Mouse (Mus musculus) skeletal muscle tissue, adult 2 months (tissue): ENCODE data around the gene Epb41l4b.

Experiments
- DNase-seq: peaks from one replicate; pipeline ENCODE4 v3.0.0-alpha.2; 2012; ENCODE audit warnings: low read depth, low spot score

Gene Epb41l4b

DNA sequence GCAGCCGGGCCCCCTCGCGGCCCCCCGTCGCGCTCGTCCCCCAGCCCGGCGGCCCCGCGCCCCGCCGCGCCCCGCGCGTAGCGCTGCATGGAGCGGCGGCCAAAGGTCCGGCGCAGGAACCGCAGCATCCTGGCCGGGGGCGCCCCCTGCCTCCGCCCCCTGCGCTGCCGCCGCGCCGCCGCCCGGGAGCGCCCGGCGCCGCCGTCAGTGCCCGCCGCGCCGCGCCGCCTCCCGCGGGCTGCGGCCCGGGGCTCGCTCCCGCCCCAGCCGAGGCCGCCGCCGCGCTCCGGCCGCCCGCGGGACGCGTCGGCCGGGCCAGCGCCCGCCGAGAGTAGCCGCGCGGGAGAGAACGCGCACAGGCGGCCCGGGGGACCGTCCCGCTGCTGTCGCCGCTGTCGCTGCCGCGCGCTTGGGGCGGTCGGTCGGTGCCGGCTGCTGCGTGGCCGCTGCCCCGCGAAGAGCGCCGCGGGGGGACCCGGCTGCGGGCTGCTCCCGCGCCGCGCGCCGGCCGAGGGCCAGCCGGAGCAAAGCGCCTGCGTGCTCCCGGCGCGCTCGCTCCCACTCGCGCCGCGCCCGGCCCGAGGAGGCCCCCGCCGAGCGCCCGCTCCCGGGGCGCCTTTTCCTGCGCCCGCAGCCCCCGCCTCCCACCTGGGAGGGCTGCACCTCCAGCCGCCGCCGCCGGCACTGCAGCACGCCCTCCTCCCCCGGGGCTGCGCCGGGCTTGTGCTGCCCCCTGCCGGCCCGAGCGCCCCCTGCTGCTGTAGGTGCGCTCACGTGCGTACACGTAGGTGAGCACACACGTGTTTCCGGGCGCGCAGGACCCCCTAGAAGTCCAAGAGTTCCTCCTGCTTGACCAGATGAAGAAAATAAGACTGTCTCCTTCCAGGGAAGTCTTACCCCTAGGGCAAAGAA, at the start of gene Epb41l4b:
Gene Epb41l4b, minus strand, starts transcription at position 412 of the 912 bp plus-strand sequence.
- peak; percentile 58 for DNase-seq

DNA sequence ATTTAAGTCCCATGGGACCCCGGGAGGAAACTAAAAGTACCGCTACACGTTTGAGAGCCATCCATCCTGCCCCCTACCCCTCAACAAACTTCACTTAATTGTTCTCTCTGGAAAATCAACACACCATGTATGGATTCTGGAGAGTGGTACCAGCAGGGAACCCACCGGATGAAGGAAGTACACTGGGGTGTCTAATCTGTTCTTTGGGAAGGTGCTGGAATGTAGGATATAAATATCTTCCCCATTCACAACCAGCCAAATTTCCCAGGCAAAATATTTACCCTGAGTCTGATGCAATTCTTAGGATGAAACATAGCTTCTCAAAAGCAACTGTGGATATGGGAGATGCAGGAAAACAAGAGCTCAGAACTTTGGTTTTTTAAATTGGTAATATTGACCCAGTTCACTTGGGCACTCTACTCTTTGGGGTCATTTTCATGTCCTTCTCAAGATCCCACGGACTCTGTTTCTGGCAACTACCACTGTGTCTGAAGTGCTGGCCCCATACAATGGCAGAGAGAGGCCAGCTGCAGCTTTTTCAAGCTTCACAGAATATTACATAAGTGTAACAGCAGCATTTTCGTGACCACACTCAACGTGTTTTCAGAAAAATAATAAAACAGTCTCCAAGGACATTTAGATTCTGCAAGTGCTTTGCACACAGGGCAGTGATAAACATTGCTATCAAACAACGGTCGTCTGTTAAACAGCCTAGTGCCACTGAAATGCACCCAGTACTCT, 48.5 kb upstream of the Epb41l4b start:
- no peak for DNase-seq

DNA sequence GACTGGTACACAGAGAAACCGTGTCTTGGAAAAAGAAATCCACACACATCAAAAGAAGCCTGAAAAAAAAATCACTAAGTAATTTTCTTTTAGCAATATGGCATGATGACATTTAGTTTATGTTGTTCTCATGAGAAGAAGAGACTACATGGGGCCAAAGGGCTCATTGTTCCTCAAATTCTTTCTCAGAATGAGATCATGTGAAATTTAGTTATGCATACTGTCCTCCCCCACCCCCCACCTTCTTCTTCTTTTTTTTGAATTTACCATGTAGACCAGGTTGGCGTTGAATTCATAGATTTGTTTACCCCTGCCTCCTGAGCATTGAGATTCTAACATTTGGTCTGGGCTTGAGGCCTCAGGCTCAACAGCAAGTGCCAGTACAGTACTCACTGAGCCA, 46.6 kb upstream of the Epb41l4b start:
- DNase-seq = no peak

DNA sequence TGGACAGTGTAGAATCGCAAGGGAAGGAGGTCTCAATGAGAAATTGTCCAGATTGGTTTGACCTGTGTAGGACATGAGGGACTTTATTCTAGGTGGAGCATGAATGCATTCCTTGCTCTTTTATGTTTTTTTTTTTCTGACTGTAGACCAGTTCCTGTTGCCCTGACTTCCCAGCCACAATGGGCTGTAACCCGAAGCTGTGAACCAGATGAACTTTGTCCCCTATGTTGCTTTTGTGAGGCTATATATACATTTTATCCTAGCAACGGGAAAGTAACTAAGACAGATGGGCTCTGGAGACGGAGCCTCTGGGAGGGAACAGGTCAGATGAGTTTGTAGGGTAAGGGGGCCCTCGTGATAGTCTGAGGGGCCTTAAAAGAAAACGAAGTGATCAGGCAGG, 42.8 kb upstream of the Epb41l4b start:
- DNase-seq = no peak

DNA sequence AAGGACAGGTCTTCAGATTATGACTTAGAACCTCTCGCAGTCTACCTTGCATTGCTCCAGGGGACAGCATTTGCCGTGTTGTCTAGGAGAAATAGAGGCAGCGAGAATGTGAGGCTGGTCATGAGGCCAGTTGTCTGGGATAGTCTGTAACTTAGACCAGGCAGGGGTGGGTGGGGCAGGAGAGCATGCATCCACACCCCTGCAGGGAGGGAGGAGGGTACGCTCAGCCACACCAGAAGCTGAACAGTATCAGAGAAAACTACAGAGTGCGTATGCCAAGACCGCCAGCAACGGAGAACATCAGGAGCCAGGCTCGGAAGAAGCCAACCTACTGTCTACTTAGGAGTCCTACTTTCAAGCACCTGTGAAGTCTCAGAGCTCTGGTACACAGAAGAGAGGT, 42.2 kb upstream of the Epb41l4b start:
- DNase-seq = no peak

DNA sequence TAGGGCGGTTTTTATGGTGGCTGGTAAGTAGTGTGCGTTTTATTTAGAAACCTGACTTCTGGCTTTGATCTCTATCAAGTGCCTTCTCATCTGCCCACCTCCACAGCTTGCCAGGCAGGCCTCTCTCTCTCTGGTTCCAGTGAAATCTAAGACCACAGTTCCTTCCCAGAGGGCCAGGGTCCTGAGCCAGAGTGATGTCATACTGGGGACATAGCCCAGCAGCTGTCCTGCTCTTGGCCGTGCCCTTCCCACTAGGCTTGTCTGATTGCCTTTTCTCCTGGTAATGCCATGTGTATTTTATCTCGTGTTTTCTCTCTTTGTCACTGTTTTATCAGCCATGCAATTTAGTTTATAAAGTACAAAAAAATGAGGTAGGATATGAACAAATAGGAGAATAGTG, 40.3 kb upstream of the Epb41l4b start:
- peak; percentile 89 for DNase-seq

DNA sequence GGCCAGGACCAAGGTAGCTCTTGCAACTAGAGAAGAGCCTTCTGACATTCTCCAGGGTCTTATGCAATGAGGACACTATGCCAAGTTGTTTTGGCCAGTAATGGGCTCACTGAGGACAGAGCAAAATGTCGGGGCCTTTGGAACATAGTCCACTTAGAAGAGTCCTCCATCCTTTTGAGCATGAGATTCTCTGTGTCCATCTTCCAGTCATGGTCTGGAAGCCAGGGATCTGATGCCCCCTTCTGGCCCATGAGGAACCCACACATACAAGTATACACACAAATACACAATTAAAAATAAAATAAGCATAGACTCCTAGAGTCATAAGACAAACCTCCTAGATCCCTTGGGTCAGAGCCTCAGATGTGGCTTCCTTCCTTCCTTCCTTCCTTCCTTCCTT, 38.3 kb upstream of the Epb41l4b start:
- no peak for DNase-seq

DNA sequence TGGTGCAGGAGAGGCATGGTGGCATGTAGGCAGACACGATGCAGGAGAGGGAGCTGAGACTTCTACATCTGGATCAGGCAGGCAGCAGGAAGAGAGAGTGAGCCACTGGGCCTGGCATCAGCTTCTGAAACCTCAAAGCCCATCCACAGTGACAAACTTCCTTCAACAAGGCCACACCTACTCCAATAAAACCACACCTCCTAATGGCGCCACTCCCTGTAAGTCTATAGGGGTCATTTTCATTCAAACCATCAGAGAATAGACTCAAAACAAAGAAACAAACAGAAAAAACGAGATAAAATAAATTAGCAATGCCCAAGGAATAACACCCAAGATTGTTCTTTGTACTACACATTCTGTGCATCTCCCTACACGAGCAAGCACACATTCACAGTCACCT, 35.6 kb upstream of the Epb41l4b start:
- no peak for DNase-seq

DNA sequence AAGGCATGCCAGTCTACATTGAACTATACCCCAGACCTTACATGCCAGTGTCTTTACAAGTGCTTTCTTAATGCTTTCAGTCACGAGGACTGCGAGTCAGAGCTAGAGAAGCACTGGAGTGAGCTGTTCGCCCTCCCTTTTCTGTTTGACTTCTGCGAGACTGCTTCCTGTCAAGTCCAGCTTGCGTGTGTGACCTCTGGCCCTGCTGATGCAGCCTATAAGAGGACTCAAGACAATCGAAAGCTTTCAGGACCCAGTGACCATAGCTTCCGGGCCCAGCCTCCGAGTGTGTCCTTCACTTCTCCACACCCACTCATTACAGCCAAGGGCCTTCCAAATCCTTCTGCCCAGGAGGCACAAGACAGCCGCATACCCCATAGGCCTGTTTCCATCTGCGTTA, 32.1 kb upstream of the Epb41l4b start:
- no peak for DNase-seq

DNA sequence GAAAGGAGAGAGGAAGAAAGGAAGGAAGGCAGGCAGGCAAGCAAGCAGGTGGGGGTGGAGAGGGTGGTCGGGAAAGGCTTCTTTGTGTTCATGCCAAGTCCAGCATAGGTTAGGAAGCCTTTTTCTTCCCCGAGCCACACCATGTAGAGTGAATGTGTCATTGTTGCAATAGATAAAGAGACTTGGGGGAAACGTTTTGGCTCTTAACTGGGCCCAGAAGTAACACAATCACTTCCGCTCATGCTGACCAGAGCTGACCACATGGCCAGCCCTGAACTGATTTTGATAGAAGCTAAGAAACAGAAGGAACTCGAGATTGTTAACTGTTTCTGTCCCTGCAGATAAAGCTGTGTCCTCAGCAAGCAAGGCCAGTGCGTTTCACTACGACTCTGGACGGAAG, 29.6 kb upstream of the Epb41l4b start:
- no peak for DNase-seq

DNA sequence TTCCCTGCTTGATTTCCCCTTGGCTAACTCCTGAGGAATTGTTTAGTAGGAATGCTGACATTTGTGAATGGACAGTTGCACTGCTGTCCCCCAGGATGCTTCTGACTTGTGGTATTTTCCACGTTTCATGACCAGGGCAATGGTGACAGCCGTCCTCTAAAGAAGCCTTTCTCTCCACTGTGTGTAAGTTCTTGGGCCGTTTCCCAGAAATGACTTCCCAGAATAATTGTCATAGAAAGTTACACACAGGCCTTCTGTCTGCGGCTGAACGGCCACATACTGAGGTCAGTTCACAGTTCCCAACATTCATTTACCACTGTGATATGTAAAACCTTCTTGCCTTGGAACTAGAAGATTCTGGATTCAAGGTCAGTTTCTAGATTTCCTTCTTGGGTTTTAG, 28.6 kb upstream of the Epb41l4b start:
- no peak for DNase-seq

DNA sequence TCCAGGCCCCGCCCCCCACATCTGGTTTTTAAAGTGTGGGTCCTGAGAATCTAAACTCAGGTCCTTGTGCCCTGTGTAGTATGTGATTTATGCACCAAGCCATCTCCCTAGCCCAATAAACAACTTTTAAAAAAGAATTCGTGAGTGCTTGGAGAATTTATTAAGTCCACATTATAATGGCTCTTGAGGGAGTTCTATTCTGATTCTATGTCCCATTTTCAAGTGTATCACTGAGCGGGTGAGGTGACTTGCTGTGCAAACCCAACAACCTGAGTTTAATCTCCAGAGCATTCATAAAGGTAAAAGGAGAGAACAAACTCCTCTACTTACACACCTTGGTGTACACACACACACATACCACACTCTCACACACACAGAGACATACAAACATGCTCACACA, 25.4 kb upstream of the Epb41l4b start:
- DNase-seq = no peak

DNA sequence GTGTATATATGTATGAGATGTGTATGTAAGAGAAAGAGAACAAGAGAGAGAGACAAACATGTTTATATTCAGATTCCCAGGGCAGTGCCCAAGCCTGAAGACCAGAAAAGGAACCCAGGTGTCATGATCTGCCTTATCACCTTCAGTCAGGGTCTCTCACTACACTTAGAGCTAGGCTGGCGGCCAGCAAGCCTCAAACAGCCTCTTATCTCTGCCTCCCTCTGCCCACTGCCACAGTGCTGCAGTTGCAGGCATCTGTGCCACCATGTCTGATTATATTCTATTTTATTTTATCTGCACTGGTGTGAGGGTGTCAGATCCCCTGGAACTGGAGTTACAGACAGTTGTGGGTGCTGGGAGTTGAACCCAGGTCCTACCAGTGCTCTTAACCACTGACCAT, 25.0 kb upstream of the Epb41l4b start:
- no peak for DNase-seq

DNA sequence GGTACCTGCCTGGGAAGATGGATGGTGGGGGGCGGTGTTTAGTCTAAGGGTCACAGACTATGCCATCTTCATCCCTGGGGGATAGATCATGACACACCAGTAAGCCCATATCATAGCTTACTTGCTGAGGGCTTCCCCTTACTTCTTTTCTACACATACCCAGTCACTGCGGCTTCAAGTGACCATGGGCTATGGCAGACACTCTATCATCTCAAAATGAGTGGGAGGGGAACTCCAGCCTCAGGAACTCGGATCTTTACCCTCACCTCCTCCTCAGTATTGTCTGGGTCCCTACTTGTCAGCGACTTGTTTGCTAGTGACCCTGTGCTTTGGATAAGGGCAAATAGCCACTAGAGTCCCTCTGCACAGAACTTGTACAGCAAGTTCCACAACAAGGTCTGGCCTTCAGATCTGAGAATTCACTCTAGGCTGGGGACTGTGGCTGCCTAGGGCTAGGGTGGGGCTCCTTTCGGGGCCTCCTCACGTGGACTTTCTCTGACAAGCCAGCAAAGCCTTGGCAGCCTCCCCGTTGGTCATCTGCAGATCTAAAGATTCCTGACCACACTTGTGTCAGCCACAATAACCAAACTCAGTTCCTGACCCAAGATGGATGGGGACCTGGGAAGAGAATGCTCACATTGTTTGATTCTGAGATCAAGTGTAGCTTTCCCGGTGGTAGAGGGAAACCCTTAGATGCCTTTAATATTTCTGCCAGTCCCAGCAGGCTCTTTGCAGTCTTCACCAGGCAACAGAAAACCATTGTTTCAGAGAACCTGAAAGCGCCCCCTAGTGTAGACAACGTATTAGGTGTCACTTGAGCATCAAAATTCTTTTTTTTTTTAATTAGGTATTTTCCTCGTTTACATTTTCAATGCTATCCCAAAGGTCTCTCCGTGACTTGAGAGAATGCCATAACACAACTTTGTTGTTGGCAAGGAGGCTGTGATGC, 24.0 kb upstream of the Epb41l4b start:
- no peak for DNase-seq

DNA sequence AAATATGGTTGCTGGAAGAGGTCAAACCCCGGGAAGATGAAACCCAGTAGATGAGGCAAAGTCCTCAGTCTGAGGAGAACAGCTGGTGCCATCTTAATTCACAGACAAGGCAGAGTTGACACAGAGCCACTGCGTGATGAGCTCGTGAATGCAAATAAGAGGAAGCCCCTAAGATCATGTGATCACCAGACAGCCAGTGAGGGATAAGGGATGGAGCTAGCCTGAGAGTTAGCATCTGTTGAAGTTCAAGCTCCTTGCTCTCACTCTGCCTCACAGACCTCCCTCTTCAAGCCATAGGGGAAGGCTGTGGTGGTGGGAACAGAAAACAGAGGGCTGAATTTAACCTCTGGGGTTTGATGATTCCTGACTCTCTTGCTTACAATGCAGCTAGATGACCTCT, 22.4 kb upstream of the Epb41l4b start:
- DNase-seq = no peak

DNA sequence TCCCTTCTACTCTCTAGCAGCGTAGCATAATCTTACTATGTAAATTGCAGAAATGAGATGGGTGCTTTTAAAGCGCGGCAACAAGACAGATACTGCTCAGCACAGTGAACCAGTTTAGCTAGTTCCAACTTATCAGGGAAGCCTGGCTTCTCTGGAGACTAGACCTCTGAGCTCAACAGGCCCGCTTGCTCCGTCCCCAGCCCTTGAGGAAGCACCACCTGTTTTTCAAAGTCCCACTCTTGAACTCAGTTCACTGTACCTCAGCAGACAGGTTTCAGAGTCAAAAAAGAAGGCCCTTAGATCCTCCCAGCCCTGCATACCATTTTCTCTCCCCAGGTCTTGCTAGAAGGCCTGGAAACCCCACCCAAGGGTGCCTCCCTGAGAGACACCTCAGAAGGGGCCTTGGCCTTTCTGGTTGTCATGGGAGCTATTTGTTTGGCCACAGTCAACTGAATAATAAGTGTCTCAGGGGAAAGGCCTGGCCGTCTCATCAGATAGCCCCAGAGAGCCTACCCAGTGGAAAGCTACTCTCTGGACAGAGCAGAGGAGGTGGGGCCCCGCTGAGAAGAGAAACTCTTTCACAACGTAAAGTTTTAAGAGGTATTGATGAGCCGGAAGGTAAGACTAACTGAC, 21.5 kb upstream of the Epb41l4b start:
- no peak for DNase-seq

DNA sequence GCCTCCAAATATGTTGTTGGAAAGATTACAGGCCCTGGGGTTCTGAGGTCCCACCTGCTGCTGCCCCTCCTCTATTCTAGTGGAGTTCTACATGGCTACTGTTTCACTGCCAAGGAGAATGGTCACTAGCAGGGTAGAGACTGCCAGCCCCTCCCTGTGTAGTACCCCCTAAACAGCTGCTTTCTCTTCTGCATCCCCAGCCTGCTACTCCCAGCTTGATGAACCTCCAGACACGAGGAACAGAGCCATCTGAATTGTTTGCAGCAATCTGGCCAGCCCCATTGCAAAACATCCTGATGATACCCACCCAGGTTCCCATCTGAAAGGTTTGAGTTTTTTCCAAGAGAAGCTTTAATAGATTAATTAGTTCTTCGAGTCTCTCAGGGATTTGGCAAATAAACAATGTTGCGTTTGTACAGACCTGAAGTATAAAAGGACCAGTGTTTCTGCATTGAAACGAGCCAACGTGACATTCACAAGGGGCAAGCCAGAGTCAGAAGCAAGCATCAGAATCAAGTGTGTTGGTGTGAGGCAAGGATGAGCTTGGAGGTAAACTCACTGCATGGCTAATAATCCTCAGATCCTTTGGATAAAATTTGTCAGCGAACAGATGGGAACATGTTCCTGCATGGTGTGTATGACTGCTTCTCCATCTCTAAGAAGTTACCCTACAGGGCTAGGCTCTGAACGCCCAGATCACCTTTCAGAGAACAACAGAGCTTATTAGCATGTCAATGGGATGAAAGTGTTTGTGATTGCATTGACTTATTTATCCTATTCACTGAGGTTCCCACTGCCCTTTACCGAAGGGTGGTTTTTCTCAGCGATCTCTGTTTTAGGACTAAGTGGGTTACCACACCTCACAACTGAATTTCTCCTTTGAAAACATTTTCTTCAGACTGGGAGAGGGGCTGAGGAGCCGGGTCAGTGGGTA, 19.8 kb upstream of the Epb41l4b start:
- DNase-seq = no peak

DNA sequence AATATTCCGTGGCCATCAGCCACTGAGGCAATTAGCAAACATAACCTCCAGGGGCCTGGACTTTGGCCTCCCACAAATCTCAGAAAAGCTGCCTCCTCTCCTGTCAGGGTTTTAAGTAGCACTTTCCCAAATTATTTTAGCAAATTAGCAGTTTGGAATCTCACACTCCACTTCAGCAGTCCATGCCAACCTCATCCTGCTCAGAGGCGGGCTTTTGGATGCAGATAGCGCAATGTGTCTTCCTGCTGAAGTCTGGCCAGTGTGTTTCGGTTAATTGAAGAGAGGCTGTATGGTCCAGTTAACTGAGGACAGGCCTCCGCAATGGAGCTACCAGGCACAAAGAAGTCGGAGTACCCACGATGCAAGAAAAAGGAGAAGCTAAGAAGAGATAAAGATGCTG, 17.3 kb upstream of the Epb41l4b start:
- DNase-seq = no peak

DNA sequence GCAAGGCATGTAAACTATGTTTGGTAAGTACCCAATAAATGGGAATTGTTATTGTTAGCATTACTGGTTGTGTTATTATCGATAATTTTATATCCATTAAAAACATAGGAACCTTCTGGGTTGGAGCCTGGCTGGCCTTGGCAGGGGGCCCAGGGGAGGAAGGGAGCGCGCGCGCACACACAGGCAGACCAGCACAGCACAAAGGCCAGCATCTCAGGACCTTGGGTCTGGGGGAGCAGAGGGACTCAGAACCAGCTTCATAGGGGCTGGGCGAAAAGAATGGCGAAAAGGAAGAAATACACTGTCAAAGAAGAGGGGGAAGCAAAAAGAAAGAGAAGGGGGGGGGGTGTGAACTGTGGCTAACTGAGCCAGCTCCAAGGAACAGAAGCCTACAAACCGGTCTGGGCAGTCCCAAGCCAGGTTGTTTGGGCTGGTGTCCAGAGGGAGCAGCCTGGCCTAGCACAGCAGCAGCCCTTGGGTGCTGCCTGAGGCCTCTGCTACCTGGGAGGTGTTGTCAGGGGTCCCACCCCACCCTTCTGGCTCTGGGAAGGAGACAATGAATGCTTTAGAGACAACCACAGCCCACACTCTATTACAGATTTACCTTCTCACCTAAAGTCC, 13.4 kb upstream of the Epb41l4b start:
- no peak for DNase-seq

DNA sequence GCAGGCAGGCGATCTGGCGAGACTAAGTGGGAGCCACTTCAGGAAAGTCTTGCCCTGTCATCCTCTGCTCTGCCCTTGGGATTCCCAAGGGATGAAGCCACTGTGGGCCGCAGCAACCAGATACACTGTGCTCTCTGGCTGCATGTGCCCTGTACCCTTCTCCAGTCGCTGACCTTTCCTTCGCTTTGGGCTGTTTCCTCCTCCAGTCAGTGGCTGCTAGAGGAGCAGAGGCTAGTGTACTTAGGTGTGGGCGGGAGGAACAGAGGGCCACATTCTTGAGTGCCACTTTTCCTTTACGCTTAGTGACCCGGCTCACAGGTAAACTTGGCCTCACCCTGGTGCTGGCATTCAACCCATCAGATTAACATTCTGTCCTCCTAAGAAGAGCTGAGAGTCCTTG, 10.6 kb upstream of the Epb41l4b start:
- peak; percentile 59 for DNase-seq
